Mouse (Mus musculus) bone marrow, adult 2 months (tissue): Measurements from ENCODE around the gene Nlrp4c.

Experiments
- CTCF ChIP-seq: fragments of 200-500 bp; IDR thresholded peaks from 2 replicates; pipeline ENCODE4 v1.5.1; 2011; ENCODE audit warnings: low read length, control low read depth; ENCODE audit not compliant: control insufficient read depth, insufficient read depth
- POLR2A ChIP-seq: fragments of 200-500 bp; IDR thresholded peaks from 2 replicates; pipeline ENCODE4 v1.6.1; 2011; ENCODE audit warnings: low read depth, mild to moderate bottlenecking, control low read depth, low read length, borderline replicate concordance; ENCODE audit not compliant: control insufficient read depth

DNA sequence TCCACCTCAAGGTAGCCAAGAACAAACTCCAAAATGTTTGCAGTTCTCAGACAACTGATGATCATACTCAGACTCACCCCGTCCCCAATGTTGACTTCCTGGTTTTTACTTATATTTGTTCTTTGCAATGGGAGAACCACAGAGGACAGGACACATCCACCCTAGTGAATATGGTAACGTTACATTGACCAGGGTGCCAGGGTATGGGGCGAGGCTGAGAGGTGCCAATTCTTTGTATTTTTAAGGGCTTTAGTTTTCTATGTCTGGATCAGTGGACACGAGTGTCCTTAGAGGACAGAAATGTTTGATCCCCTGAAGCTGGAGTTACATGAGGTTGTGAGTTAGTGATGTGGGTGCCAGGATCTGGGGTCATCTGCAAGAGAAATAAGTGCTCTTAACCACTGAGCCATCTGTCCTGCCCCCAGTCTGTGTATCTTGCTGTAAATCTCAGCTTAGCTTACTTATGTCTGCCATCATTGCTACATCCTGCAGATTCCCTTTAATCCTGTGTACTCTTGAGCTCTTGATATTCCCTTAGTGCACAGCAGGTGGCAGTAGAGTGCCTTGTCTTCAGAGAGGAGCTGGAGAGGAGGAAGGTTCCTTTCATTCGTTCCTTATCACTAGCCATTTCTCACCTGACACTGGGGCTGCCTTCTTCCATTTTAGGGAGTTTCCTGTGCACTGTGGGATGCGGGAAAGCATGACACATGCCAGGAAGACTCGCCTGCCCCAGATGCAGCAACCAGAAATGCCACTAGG lies 81.9 kb downstream of the Nlrp4c start:
- TF ChIP-seq CTCF (peak; percentile 64), POLR2A (no peak)
